Mouse (Mus musculus): ENCODE results near the gene Rassf7. TPM values are rescaled to one million over a fixed set of nuclear protein-coding genes. Genes with fewer than 3 reads are reported as not detected.
A peak's percentile ranks its signal among the peaks of the same experiment; 100 is the strongest.

Rassf7 gene
- polyA plus RNA-seq, 1 experiment from 2014 or later: 34.7 TPM

MicroRNAs encoded within 50 kb of the gene (microRNA counts, 519-probe panel; counts per million panel counts)
- 4,625 counts per million, percentile 87 among the panel's probes with 10 or more counts for microRNA mmu-miR-210

Small RNAs within 50 kb of the gene (microRNA-seq; reads per million reads assigned to microRNA genes)
- 657 reads per million, percentile 70 among the genes with 10 or more reads in this experiment for gene Mir210

Other genes starting within 250 kb of the Rassf7 start
- 8.8 and 9.1 TPM in 2 replicates for gene Ifitm1, start 248.6 kb upstream of the Rassf7 start, polyA plus RNA-seq (2016; fragmentation: Nextera tagmentation; extraction: Ambion mirVana)
- 22.5 and 26.0 TPM in 2 replicates for gene Ifitm3, start 205.1 kb upstream of the Rassf7 start, polyA plus RNA-seq (2016; fragmentation: Nextera tagmentation; extraction: Ambion mirVana)
- gene Ifitm6, start 197.9 kb upstream of the Rassf7 start, polyA plus RNA-seq (2016; fragmentation: Nextera tagmentation; extraction: Ambion mirVana): not detected in 2 replicates
- not detected in 2 replicates for gene Gm17387, start 186.7 kb upstream of the Rassf7 start, polyA plus RNA-seq (2016; fragmentation: Nextera tagmentation; extraction: Ambion mirVana)
- 46.1 and 46.5 TPM in 2 replicates for gene B4galnt4, start 154.8 kb upstream of the Rassf7 start, polyA plus RNA-seq (2016; fragmentation: Nextera tagmentation; extraction: Ambion mirVana)
- gene Pkp3, start 137.6 kb upstream of the Rassf7 start, polyA plus RNA-seq (2016; fragmentation: Nextera tagmentation; extraction: Ambion mirVana): 3.1 and 4.5 TPM in 2 replicates
- 1.7 and 2.6 TPM in 2 replicates for gene Sigirr, start 115.3 kb upstream of the Rassf7 start, polyA plus RNA-seq (2016; fragmentation: Nextera tagmentation; extraction: Ambion mirVana)
- 0.59 and 0.81 TPM in 2 replicates for gene Ano9, start 98.1 kb upstream of the Rassf7 start, polyA plus RNA-seq (2016; fragmentation: Nextera tagmentation; extraction: Ambion mirVana)
- gene Ptdss2, start 93.5 kb upstream of the Rassf7 start, polyA plus RNA-seq (2016; fragmentation: Nextera tagmentation; extraction: Ambion mirVana): 76.0 and 76.5 TPM in 2 replicates
- gene Rnh1, start 43.0 kb upstream of the Rassf7 start, polyA plus RNA-seq (2016; fragmentation: Nextera tagmentation; extraction: Ambion mirVana): 61.0 and 61.9 TPM in 2 replicates
- gene Hras, start 21.9 kb upstream of the Rassf7 start, polyA plus RNA-seq (2016; fragmentation: Nextera tagmentation; extraction: Ambion mirVana): 95.1 and 103 TPM in 2 replicates
- 10.8 and 12.2 TPM in 2 replicates for gene Lrrc56, start 21.7 kb upstream of the Rassf7 start, polyA plus RNA-seq (2016; fragmentation: Nextera tagmentation; extraction: Ambion mirVana)
- gene Lmntd2, start 1.8 kb upstream of the Rassf7 start, polyA plus RNA-seq (2016; fragmentation: Nextera tagmentation; extraction: Ambion mirVana): 3.3 and 3.9 TPM in 2 replicates
- gene Phrf1, start 12.9 kb downstream of the Rassf7 start, polyA plus RNA-seq (2016; fragmentation: Nextera tagmentation; extraction: Ambion mirVana): 95.5 and 99.3 TPM in 2 replicates
- gene Irf7, start 50.6 kb downstream of the Rassf7 start, polyA plus RNA-seq (2016; fragmentation: Nextera tagmentation; extraction: Ambion mirVana): 1.1 and 1.5 TPM in 2 replicates
- not detected in 2 replicates for gene Cdhr5, start 60.9 kb downstream of the Rassf7 start, polyA plus RNA-seq (2016; fragmentation: Nextera tagmentation; extraction: Ambion mirVana)
- 2.4 and 2.7 TPM in 2 replicates for gene Sct, start 63.3 kb downstream of the Rassf7 start, polyA plus RNA-seq (2016; fragmentation: Nextera tagmentation; extraction: Ambion mirVana)
- gene Drd4, start 76.1 kb downstream of the Rassf7 start, polyA plus RNA-seq (2016; fragmentation: Nextera tagmentation; extraction: Ambion mirVana): 0.81 and 0.86 TPM in 2 replicates
- 96.5 and 96.6 TPM in 2 replicates for gene Deaf1, start 111.8 kb downstream of the Rassf7 start, polyA plus RNA-seq (2016; fragmentation: Nextera tagmentation; extraction: Ambion mirVana)
- gene Tmem80, start 111.9 kb downstream of the Rassf7 start, polyA plus RNA-seq (2016; fragmentation: Nextera tagmentation; extraction: Ambion mirVana): 60.5 and 66.9 TPM in 2 replicates
- 2.6 and 2.7 TPM in 2 replicates for gene Eps8l2, start 123.0 kb downstream of the Rassf7 start, polyA plus RNA-seq (2016; fragmentation: Nextera tagmentation; extraction: Ambion mirVana)
- gene Taldo1, start 176.3 kb downstream of the Rassf7 start, polyA plus RNA-seq (2016; fragmentation: Nextera tagmentation; extraction: Ambion mirVana): 352 and 355 TPM in 2 replicates
- 52.2 and 54.1 TPM in 2 replicates for gene Gatd1, start 198.3 kb downstream of the Rassf7 start, polyA plus RNA-seq (2016; fragmentation: Nextera tagmentation; extraction: Ambion mirVana)
- gene Cend1, start 213.6 kb downstream of the Rassf7 start, polyA plus RNA-seq (2016; fragmentation: Nextera tagmentation; extraction: Ambion mirVana): 27.9 and 30.9 TPM in 2 replicates
- 54.8 and 62.1 TPM in 2 replicates for gene Slc25a22, start 222.0 kb downstream of the Rassf7 start, polyA plus RNA-seq (2016; fragmentation: Nextera tagmentation; extraction: Ambion mirVana)
- 10.8 and 11.6 TPM in 2 replicates for gene Pidd1, start 228.2 kb downstream of the Rassf7 start, polyA plus RNA-seq (2016; fragmentation: Nextera tagmentation; extraction: Ambion mirVana)
- gene Rplp2, start 231.5 kb downstream of the Rassf7 start, polyA plus RNA-seq (2016; fragmentation: Nextera tagmentation; extraction: Ambion mirVana): 801 and 888 TPM in 2 replicates
- 16.2 and 19.1 TPM in 2 replicates for gene Pnpla2, start 239.3 kb downstream of the Rassf7 start, polyA plus RNA-seq (2016; fragmentation: Nextera tagmentation; extraction: Ambion mirVana)
- gene Cracr2b, start 245.2 kb downstream of the Rassf7 start, polyA plus RNA-seq (2016; fragmentation: Nextera tagmentation; extraction: Ambion mirVana): 7.7 and 8.9 TPM in 2 replicates

Measured in hindbrain, embryonic 12.5 days (tissue).